Mouse (Mus musculus) erythroblast, embryonic 14.5 days (primary cell): ENCODE results near the gene Arsb. TPM values are rescaled to one million over a fixed set of nuclear protein-coding genes. Genes with fewer than 3 reads are reported as not detected.

Experiments
- H3K27me3 ChIP-seq: 2 replicates; pipeline ENCODE4 v1.6.1; 2012; ENCODE audit warnings: inconsistent platforms; ENCODE audit not compliant: control insufficient read depth
- H3K36me3 ChIP-seq: 2 replicates; pipeline ENCODE4 v1.6.1; 2012; ENCODE audit warnings: mild to moderate bottlenecking, inconsistent platforms; ENCODE audit not compliant: control insufficient read depth
- H3K4me1 ChIP-seq: 2 replicates; pipeline ENCODE4 v1.6.1; 2012; ENCODE audit warnings: inconsistent platforms; ENCODE audit not compliant: control insufficient read depth
- H3K4me3 ChIP-seq: replicated peaks from 2 replicates; pipeline ENCODE3; 2012; ENCODE audit warnings: moderate library complexity, mild to moderate bottlenecking, inconsistent platforms
- H3K9me3 ChIP-seq: 2 replicates; pipeline ENCODE4 v1.6.1; 2012; ENCODE audit warnings: low read length, inconsistent platforms, mixed read lengths; ENCODE audit not compliant: control insufficient read depth
- GATA1 ChIP-seq: IDR thresholded peaks from 2 replicates; pipeline ENCODE4 v1.6.1; 2012; ENCODE audit warnings: low read length, inconsistent platforms, mixed read lengths
- TAL1 ChIP-seq: IDR thresholded peaks from 3 replicates; pipeline ENCODE4 v1.6.1; 2012; ENCODE audit warnings: low read length, inconsistent platforms, mixed read lengths
- polyA plus RNA-seq: library from polyadenylated mRNA; stranded (reverse); fragments of >175 nt; gene quantifications from 2 replicates; pipeline ENCODE4 v1.2.3, GENCODE M21; 2012

Arsb gene
- polyA plus RNA-seq, 1 experiment, result 0.05 TPM

- no peak for TF ChIP-seq TAL1
- no peak for TF ChIP-seq GATA1
- H3K36me3 ChIP-seq, result no peaks in the 10 kb centered on the region
Observed at GRCm38 (mm10) chr13:93950996-93951395, 179.6 kb downstream of the Arsb start.

GRCm38 (mm10) chr13:93951555-93951954 lies 180.1 kb downstream of the Arsb start:
- no peaks in the 10 kb centered on the region for H3K27me3 ChIP-seq
- no peaks in the 10 kb centered on the region for H3K4me1 ChIP-seq
- no peaks in the 10 kb centered on the region for H3K36me3 ChIP-seq
- no peak for TF ChIP-seq GATA1
- TF ChIP-seq TAL1, result no peak
- no peaks in the 10 kb centered on the region for H3K9me3 ChIP-seq
- no peak overlapping the region for H3K4me3 ChIP-seq

More at GRCm38 (mm10) chr13:93950996-93951395, 179.6 kb downstream of the Arsb start:
- Histone ChIP-seq H3K27me3 (no peaks in the 10 kb centered on the region), H3K4me3 (no peak overlapping the region), H3K4me1 (no peaks in the 10 kb centered on the region), H3K9me3 (no peaks in the 10 kb centered on the region)

GRCm38 (mm10) chr13:93952466-93952865 lies 181.0 kb downstream of the Arsb start:
- H3K9me3 ChIP-seq, result no peaks in the 10 kb centered on the region
- TF ChIP-seq GATA1 (no peak), TAL1 (no peak)
- no peak overlapping the region for H3K4me3 ChIP-seq
- H3K36me3 ChIP-seq, result no peaks in the 10 kb centered on the region
- no peaks in the 10 kb centered on the region for H3K27me3 ChIP-seq
- no peaks in the 10 kb centered on the region for H3K4me1 ChIP-seq

- no peak for TF ChIP-seq GATA1
- TF ChIP-seq TAL1, result no peak
- Histone ChIP-seq H3K36me3 (no peaks in the 10 kb centered on the region), H3K4me3 (no peak overlapping the region)
Observed at GRCm38 (mm10) chr13:93957907-93958306, 186.5 kb downstream of the Arsb start.

GRCm38 (mm10) chr13:93966271-93966670 lies 194.8 kb downstream of the Arsb start:
- Histone ChIP-seq H3K36me3 (no peaks in the 10 kb centered on the region), H3K4me1 (no peaks in the 10 kb centered on the region), H3K27me3 (no peaks in the 10 kb centered on the region), H3K9me3 (no peaks in the 10 kb centered on the region), H3K4me3 (no peak overlapping the region)
- TF ChIP-seq GATA1 (no peak), TAL1 (no peak)

More at GRCm38 (mm10) chr13:93957907-93958306, 186.5 kb downstream of the Arsb start:
- Histone ChIP-seq H3K9me3 (no peaks in the 10 kb centered on the region), H3K27me3 (no peaks in the 10 kb centered on the region), H3K4me1 (no peaks in the 10 kb centered on the region)

- Histone ChIP-seq H3K9me3 (no peaks in the 10 kb centered on the region), H3K4me1 (no peaks in the 10 kb centered on the region), H3K27me3 (no peaks in the 10 kb centered on the region), H3K36me3 (no peaks in the 10 kb centered on the region), H3K4me3 (no peak overlapping the region)
- TF ChIP-seq GATA1, result no peak
- no peak for TF ChIP-seq TAL1
Observed at GRCm38 (mm10) chr13:93967138-93967537, 195.7 kb downstream of the Arsb start.

- Histone ChIP-seq H3K27me3 (no peaks in the 10 kb centered on the region), H3K9me3 (no peaks in the 10 kb centered on the region), H3K4me1 (no peaks in the 10 kb centered on the region), H3K4me3 (no peak overlapping the region), H3K36me3 (no peaks in the 10 kb centered on the region)
- TF ChIP-seq TAL1 (no peak), GATA1 (no peak)
Observed at GRCm38 (mm10) chr13:93970115-93970514, 198.7 kb downstream of the Arsb start.

GRCm38 (mm10) chr13:93972423-93972822 lies 201.0 kb downstream of the Arsb start:
- no peaks in the 10 kb centered on the region for H3K4me1 ChIP-seq
- no peak overlapping the region for H3K4me3 ChIP-seq
- H3K9me3 ChIP-seq, result no peaks in the 10 kb centered on the region
- TF ChIP-seq GATA1 (no peak), TAL1 (no peak)
- H3K36me3 ChIP-seq, result no peaks in the 10 kb centered on the region
- no peaks in the 10 kb centered on the region for H3K27me3 ChIP-seq

- no peaks in the 10 kb centered on the region for H3K4me1 ChIP-seq
- no peaks in the 10 kb centered on the region for H3K27me3 ChIP-seq
- no peaks in the 10 kb centered on the region for H3K9me3 ChIP-seq
- H3K36me3 ChIP-seq, result no peaks in the 10 kb centered on the region
- no peak for TF ChIP-seq GATA1
- TF ChIP-seq TAL1, result no peak
- H3K4me3 ChIP-seq, result no peak overlapping the region
Observed at GRCm38 (mm10) chr13:93975668-93976067, 204.2 kb downstream of the Arsb start.

GRCm38 (mm10) chr13:93976897-93977530 lies 205.6 kb downstream of the Arsb start:
- no peaks in the 10 kb centered on the region for H3K4me1 ChIP-seq
- TF ChIP-seq TAL1 (no peak), GATA1 (no peak)
- H3K4me3 ChIP-seq, result no peak overlapping the region
- H3K27me3 ChIP-seq, result no peaks in the 10 kb centered on the region
- no peaks in the 10 kb centered on the region for H3K9me3 ChIP-seq
- no peaks in the 10 kb centered on the region for H3K36me3 ChIP-seq
